Mouse (Mus musculus) heart, postnatal 0 days (tissue): Measurements from ENCODE around the gene Hnrnpul2.

Experiments used
- CTCF ChIP-seq: IDR thresholded peaks from 2 replicates; pipeline ENCODE4 v1.5.1; 2016; ENCODE audit warnings: antibody characterized with exemption, control low read depth, low read depth
- EP300 ChIP-seq: IDR thresholded peaks from 2 replicates; pipeline ENCODE4 v1.6.1; 2016; ENCODE audit warnings: antibody characterized with exemption, low read depth

DNA sequence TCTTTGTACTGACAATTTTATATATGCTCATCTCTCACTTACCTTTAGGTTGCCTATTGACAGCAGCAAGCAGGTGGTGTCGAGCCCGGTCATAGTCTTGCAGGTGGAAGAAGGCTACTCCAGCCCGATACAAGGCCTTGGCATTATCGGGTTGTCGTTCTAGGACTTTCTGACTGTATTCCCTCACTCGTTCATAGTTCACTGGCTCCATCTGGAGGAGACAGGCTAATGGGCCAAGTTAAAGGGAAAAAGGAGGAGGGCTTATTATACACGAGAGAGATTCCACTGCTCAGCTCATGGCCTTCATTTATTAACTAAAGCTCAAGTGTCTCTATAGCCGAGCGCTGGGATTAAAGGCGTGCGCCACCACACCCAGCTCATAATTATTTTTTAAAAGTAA is 4.0 kb upstream of the Hnrnpul2 start:
- TF ChIP-seq EP300 (no peak), CTCF (peak; percentile 31)
